Mouse (Mus musculus): ENCODE data around the gene Map1s. TPM values are rescaled to one million over a fixed set of nuclear protein-coding genes. Genes with fewer than 3 reads are reported as not detected.

Gene Map1s
- polyA plus RNA-seq, 1 experiment from 2014 or later = 41.5 TPM

DNA sequence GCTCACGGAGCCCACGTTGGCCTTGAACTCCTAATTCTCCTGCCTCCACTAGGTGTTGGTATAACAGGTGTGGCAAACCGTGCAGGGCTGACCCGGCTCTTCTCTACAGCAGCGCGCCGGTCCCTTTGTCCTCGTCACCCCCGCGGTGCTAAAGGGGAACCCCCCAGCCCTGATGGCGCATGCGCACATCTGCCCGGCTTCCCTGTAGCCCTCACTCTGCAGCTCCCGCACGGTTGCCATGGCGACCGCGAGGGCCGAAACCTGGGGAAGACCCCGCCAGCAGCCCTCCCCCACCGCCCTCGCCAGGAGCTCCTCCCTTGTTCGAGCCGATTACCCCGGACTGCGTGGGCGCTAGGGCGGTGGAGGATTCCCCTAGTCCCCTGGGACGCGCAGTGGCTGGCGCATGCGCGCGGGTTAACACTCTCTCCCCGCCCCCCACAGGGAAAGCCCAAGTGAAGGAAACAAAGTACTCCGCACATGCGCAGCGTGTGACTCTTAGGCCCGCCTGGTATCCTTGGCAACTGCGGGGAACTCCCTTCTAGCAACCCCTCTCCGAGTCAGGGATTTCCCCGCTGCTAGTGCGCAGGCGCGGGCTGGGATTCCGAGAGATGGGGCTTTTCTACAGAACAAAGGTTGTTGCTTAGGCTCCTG, 40.3 kb upstream of the Map1s start:
- Histone ChIP-seq H3K9ac (replicated peaks; ENCODE audit: low read depth, low read length) (peak overlapping the region; percentile 40), H3K4me3 (ENCODE audit: low read depth, low read length) (peak overlapping the region; percentile 42), H3K4me1 (ENCODE audit: control insufficient read depth, insufficient read depth, low read length) (peaks cover 37% of the 10 kb centered on the region), H3K36me3 (ENCODE audit: control insufficient read depth, insufficient read depth, low read length) (0 out of 2 replicates have a peak, but pooled peaks cover 2% of the 10 kb centered on the region), H3K4me2 (replicated peaks; ENCODE audit: low read depth, low read length) (peak overlapping the region; percentile 78), H3K9me3 (ENCODE audit: control insufficient read depth, low read depth, low read length) (no peaks in the 10 kb centered on the region), H3K27me3 (ENCODE audit: control insufficient read depth, insufficient read depth, low read length) (0 out of 2 replicates have a peak, but pooled peaks cover 9% of the 10 kb centered on the region), H3K27ac (ENCODE audit: low read length) (peak overlapping the region; percentile 80)
- under 1% methylated on average over 46 of the region's 46 CpGs for WGBS
- peak; percentile 91 for ATAC-seq (ENCODE audit: insufficient number of reproducible peaks, insufficient read depth, low FRiP score, low read depth)

GRCm38 (mm10) chr8:70866001-70866520, 39.7 kb upstream of the Map1s start:
- peak; percentile 6; the same call in 1 of the 2 replicates for ATAC-seq (ENCODE audit: insufficient number of reproducible peaks, insufficient read depth, low FRiP score, low read depth)
- Histone ChIP-seq H3K9me3 (ENCODE audit: control insufficient read depth, low read depth, low read length) (no peaks in the 10 kb centered on the region), H3K27me3 (ENCODE audit: control insufficient read depth, insufficient read depth, low read length) (0 out of 2 replicates have a peak, but pooled peaks cover 9% of the 10 kb centered on the region), H3K9ac (replicated peaks; ENCODE audit: low read depth, low read length) (0 out of 2 replicates have a peak overlapping the region, but pooled peaks have one; percentile 18), H3K4me2 (replicated peaks; ENCODE audit: low read depth, low read length) (peak overlapping the region; percentile 78), H3K36me3 (ENCODE audit: control insufficient read depth, insufficient read depth, low read length) (0 out of 2 replicates have a peak, but pooled peaks cover 2% of the 10 kb centered on the region), H3K4me1 (ENCODE audit: control insufficient read depth, insufficient read depth, low read length) (peaks cover 37% of the 10 kb centered on the region), H3K4me3 (ENCODE audit: low read depth, low read length) (peak overlapping the region; percentile 42), H3K27ac (ENCODE audit: low read length) (peak overlapping the region; percentile 73)
- 5% methylated on average over 12 of the region's 12 CpGs for WGBS

- Histone ChIP-seq H3K9me3 (ENCODE audit: control insufficient read depth, low read depth, low read length) (no peaks in the 10 kb centered on the region), H3K27me3 (ENCODE audit: control insufficient read depth, insufficient read depth, low read length) (0 out of 2 replicates have a peak, but pooled peaks cover 7% of the 10 kb centered on the region), H3K36me3 (ENCODE audit: control insufficient read depth, insufficient read depth, low read length) (0 out of 2 replicates have a peak, but pooled peaks cover 2% of the 10 kb centered on the region), H3K9ac (replicated peaks; ENCODE audit: low read depth, low read length) (no peak overlapping the region), H3K4me3 (ENCODE audit: low read depth, low read length) (no peak overlapping the region), H3K4me1 (ENCODE audit: control insufficient read depth, insufficient read depth, low read length) (peaks cover 37% of the 10 kb centered on the region), H3K4me2 (replicated peaks; ENCODE audit: low read depth, low read length) (no peak overlapping the region), H3K27ac (ENCODE audit: low read length) (no peak overlapping the region; the same call in 1 of the 2 replicates)
- no peak for ATAC-seq (ENCODE audit: insufficient number of reproducible peaks, insufficient read depth, low FRiP score, low read depth)
- 80% methylated on average over 7 of the region's 7 CpGs for WGBS
Observed at GRCm38 (mm10) chr8:70866566-70866965, 39.2 kb upstream of the Map1s start.

DNA sequence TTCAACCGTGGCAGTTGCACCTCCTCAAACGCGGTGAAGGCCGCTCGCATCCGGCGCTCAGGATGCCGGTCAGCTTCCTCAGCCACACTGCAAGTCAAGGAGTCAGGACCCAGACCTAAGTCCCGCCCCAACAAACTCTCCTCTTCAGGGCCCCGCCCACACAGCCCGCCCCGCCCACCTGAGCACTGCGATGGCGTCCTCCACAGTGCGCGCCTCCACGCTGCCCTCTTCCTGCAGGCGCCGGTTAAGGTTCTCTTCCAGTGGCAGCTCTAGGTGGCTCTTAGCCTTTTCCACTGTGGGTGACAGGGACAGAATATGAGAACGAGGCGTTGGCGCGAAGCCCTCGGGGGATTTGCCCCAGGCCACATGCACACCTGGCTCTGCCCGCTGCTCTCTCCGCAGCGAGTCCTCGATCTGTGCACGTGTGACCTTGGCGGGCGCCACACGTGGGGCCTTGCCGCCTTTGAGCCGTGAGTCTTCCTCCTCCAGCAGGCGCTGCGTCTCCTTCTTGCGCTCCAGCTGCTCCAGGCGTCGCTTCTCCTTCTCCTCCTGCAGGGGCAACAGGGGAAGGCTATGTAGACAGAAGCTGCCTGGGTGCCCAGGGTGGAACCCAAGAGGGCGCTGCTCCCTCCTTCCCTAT, 37.1 kb upstream of the Map1s start:
- H3K36me3 ChIP-seq (ENCODE audit: control insufficient read depth, insufficient read depth, low read length) = 0 out of 2 replicates have a peak, but pooled peaks cover 2% of the 10 kb centered on the region
- no peak for ATAC-seq (ENCODE audit: insufficient number of reproducible peaks, insufficient read depth, low FRiP score, low read depth)
- H3K27ac ChIP-seq (ENCODE audit: low read length) = 0 out of 2 replicates have a peak overlapping the region, but pooled peaks have one; percentile 30
- H3K4me3 ChIP-seq (ENCODE audit: low read depth, low read length) = 0 out of 2 replicates have a peak overlapping the region, but pooled peaks have one; percentile 16
- peak overlapping the region; percentile 36 for H3K4me2 ChIP-seq (replicated peaks; ENCODE audit: low read depth, low read length)
- peaks cover 35% of the 10 kb centered on the region for H3K4me1 ChIP-seq (ENCODE audit: control insufficient read depth, insufficient read depth, low read length)
- H3K9me3 ChIP-seq (ENCODE audit: control insufficient read depth, low read depth, low read length) = no peaks in the 10 kb centered on the region
- 0 out of 2 replicates have a peak overlapping the region, but pooled peaks have one; percentile 18 for H3K9ac ChIP-seq (replicated peaks; ENCODE audit: low read depth, low read length)
- no peaks in the 10 kb centered on the region for H3K27me3 ChIP-seq (ENCODE audit: control insufficient read depth, insufficient read depth, low read length)
- WGBS = 21% methylated on average over 40 of the region's 40 CpGs

- no peak overlapping the region for H3K9ac ChIP-seq (replicated peaks; ENCODE audit: low read depth, low read length)
- no peak overlapping the region for H3K27ac ChIP-seq (ENCODE audit: low read length)
- H3K4me2 ChIP-seq (replicated peaks; ENCODE audit: low read depth, low read length) = peak overlapping the region; percentile 36; the same call in 1 of the 2 replicates
Observed at GRCm38 (mm10) chr8:70869199-70869571, 36.5 kb upstream of the Map1s start.

DNA sequence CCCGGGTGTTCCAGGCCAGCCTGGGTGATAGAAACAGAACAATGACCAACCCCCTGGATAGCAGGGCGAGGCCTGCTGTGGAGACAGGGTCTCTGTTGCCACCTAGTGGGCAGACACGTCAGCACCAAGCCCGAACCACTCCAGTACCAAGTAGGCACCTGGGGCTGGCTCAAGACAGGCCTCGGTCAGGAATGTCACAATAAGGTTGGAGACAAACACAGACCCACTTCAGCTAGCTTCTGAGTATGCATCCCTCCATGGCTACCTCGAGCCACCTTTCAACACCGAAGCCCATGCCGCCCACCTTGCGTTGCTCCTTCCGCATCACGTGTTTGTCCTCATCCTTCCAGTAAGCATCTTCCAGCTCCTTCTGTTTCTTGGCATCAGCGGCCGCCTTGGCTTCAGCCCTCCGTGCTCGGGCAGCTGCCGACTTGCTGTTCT, 36.1 kb upstream of the Map1s start:
- Histone ChIP-seq H3K4me2 (replicated peaks; ENCODE audit: low read depth, low read length) (no peak overlapping the region), H3K4me1 (ENCODE audit: control insufficient read depth, insufficient read depth, low read length) (peaks cover 28% of the 10 kb centered on the region), H3K36me3 (ENCODE audit: control insufficient read depth, insufficient read depth, low read length) (0 out of 2 replicates have a peak, but pooled peaks cover 2% of the 10 kb centered on the region), H3K27me3 (ENCODE audit: control insufficient read depth, insufficient read depth, low read length) (no peaks in the 10 kb centered on the region), H3K4me3 (ENCODE audit: low read depth, low read length) (no peak overlapping the region), H3K9ac (replicated peaks; ENCODE audit: low read depth, low read length) (no peak overlapping the region), H3K9me3 (ENCODE audit: control insufficient read depth, low read depth, low read length) (no peaks in the 10 kb centered on the region), H3K27ac (ENCODE audit: low read length) (no peak overlapping the region)
- ATAC-seq (ENCODE audit: insufficient number of reproducible peaks, insufficient read depth, low FRiP score, low read depth) = 0 out of 2 replicates have a peak, but pooled peaks have one; percentile 11
- 51% methylated on average over 16 of the region's 16 CpGs for WGBS

More at GRCm38 (mm10) chr8:70869199-70869571, 36.5 kb upstream of the Map1s start:
- Histone ChIP-seq H3K4me1 (ENCODE audit: control insufficient read depth, insufficient read depth, low read length) (peaks cover 32% of the 10 kb centered on the region), H3K4me3 (ENCODE audit: low read depth, low read length) (0 out of 2 replicates have a peak overlapping the region, but pooled peaks have one; percentile 16), H3K27me3 (ENCODE audit: control insufficient read depth, insufficient read depth, low read length) (no peaks in the 10 kb centered on the region), H3K9me3 (ENCODE audit: control insufficient read depth, low read depth, low read length) (no peaks in the 10 kb centered on the region), H3K36me3 (ENCODE audit: control insufficient read depth, insufficient read depth, low read length) (0 out of 2 replicates have a peak, but pooled peaks cover 2% of the 10 kb centered on the region)
- no peak for ATAC-seq (ENCODE audit: insufficient number of reproducible peaks, insufficient read depth, low FRiP score, low read depth)
- WGBS = 39% methylated on average over 5 of the region's 5 CpGs

DNA sequence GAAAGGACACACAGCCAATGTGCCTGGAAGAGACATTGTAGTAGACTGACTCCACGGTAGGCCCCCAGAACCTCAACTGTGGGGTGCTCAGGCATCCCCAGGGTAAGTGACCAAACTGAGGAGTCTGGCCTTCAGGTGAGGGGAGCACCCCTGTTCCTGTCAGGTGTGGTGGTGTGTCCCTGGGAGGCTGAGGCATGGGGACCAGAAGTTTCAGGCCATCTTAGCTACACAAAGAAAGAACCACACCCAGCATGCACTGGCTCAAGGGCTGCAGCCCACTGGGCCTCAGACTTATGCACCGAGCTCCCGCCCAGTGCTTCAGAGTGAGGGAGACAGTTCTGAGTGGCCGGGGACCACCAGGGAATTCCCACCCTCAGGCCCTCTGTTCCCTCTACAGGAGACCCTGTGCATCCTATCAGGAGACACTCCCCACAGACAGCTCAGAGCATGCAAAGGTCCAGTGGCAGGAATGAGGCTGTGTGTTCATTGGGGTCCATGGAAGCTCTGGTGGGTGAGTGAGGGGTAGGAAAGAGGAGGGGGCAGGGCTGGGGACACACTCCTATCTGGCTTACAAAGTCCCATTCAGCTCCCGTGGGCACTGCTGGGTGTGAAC, 34.4 kb upstream of the Map1s start:
- H3K4me1 ChIP-seq (ENCODE audit: control insufficient read depth, insufficient read depth, low read length) = peaks cover 19% of the 10 kb centered on the region
- no peak overlapping the region for H3K4me2 ChIP-seq (replicated peaks; ENCODE audit: low read depth, low read length)
- WGBS = 85% methylated on average over 5 of the region's 5 CpGs
- no peaks in the 10 kb centered on the region for H3K9me3 ChIP-seq (ENCODE audit: control insufficient read depth, low read depth, low read length)
- ATAC-seq (ENCODE audit: insufficient number of reproducible peaks, insufficient read depth, low FRiP score, low read depth) = no peak
- no peak overlapping the region for H3K27ac ChIP-seq (ENCODE audit: low read length)
- H3K9ac ChIP-seq (replicated peaks; ENCODE audit: low read depth, low read length) = no peak overlapping the region
- H3K4me3 ChIP-seq (ENCODE audit: low read depth, low read length) = no peak overlapping the region
- no peaks in the 10 kb centered on the region for H3K27me3 ChIP-seq (ENCODE audit: control insufficient read depth, insufficient read depth, low read length)
- H3K36me3 ChIP-seq (ENCODE audit: control insufficient read depth, insufficient read depth, low read length) = 0 out of 2 replicates have a peak, but pooled peaks cover 2% of the 10 kb centered on the region
